Mouse (Mus musculus) midbrain, embryonic 14.5 days (tissue): ENCODE data around the gene Kcnj10. TPM values are rescaled to one million over a fixed set of nuclear protein-coding genes. Genes with fewer than 3 reads are reported as not detected.
A peak's percentile ranks its signal among the peaks of the same experiment; 100 is the strongest.

Experiments used
- ATAC-seq: fragments of 200-750 bp; cut with Nextera tagmentation; 2 replicates; pipeline ENCODE4 v1.8.0; 2017; ENCODE audit warnings: moderate number of reproducible peaks, moderate library complexity; ENCODE audit not compliant: low FRiP score, low TSS enrichment
- DNase-seq: peaks from one replicate; pipeline ENCODE4 v3.0.0-alpha.2; 2015
- H3K27ac ChIP-seq: fragments of 300-500 bp; sonication (generic); replicated peaks from 2 replicates; pipeline ENCODE4 v1.5.1; 2014; ENCODE audit warnings: mild to moderate bottlenecking, low read depth, low read length, moderate library complexity
- H3K27me3 ChIP-seq: fragments of 300-500 bp; sonication (generic); 2 replicates; pipeline ENCODE4 v1.6.1; 2014; ENCODE audit warnings: low read length, control low read depth, mixed read lengths; ENCODE audit not compliant: control insufficient read depth, insufficient read depth
- H3K36me3 ChIP-seq: fragments of 300-500 bp; sonication (generic); 2 replicates; pipeline ENCODE4 v1.6.1; 2014; ENCODE audit warnings: low read length, control low read depth; ENCODE audit not compliant: control insufficient read depth, insufficient read depth
- H3K4me1 ChIP-seq: fragments of 300-500 bp; sonication (generic); 2 replicates; pipeline ENCODE4 v1.6.1; 2014; ENCODE audit warnings: mild to moderate bottlenecking, antibody characterized with exemption, low read length, control low read depth; ENCODE audit not compliant: control insufficient read depth, insufficient read depth
- H3K4me2 ChIP-seq: fragments of 300-500 bp; sonication (generic); 2 replicates; pipeline ENCODE4 v1.6.1; 2014; ENCODE audit warnings: mild to moderate bottlenecking, low read length, moderate library complexity
- H3K4me3 ChIP-seq: fragments of 300-500 bp; sonication (generic); replicated peaks from 2 replicates; pipeline ENCODE4 v1.5.1; 2014; ENCODE audit warnings: low read depth, low read length
- H3K9ac ChIP-seq: fragments of 300-500 bp; sonication (generic); replicated peaks from 2 replicates; pipeline ENCODE4 v1.6.1; 2014; ENCODE audit warnings: mild to moderate bottlenecking, low read length, moderate library complexity
- H3K9me3 ChIP-seq: fragments of 300-500 bp; sonication (generic); 2 replicates; pipeline ENCODE4 v1.6.1; 2016; ENCODE audit warnings: low read length, control low read depth, mixed read lengths; ENCODE audit not compliant: control insufficient read depth
- WGBS: fragments of 180-500 bp; shearing (Covaris S2); extraction: QIAGEN DNeasy Blood & Tissue Kit; methylation state at CpG from one replicate; pipeline ENCODE4 v1.1.7; 2014; 5-methylcytosine and 5-hydroxymethylcytosine counted together
- polyA plus RNA-seq: library from polyadenylated mRNA; unstranded; fragments of >200 nt; fragmentation: Nextera tagmentation; extraction: Ambion mirVana; gene quantifications from 2 replicates; pipeline ENCODE4 v1.2.1, GENCODE M21; 2014

Kcnj10 gene
- polyA plus RNA-seq, 1 experiment from 2014 or later = 1.5 TPM

DNA sequence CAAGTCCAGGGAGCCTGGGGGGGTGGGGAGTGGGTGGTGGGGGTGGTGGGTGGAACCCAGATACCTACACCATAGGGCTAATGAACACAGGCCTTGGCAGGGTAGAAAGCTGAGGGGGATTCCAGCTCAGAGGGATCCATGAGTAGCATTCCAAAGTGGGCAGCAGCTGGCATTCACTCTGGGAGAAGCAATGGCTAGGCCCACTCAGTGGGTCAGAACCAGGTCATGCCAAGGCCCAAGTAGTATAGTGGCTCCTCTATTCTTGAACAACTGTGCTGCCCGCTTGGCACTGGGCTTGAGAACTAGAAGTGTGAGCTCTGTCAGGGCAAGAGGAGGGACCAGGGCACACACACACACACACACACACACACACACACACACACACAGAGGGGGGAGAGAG lies 32.6 kb upstream of the Kcnj10 start:
- Histone ChIP-seq H3K27me3 (no peaks in the 10 kb centered on the region), H3K9me3 (no peaks in the 10 kb centered on the region), H3K4me1 (peaks cover 23% of the 10 kb centered on the region), H3K4me3 (no peak overlapping the region), H3K4me2 (no peak overlapping the region), H3K36me3 (no peaks in the 10 kb centered on the region), H3K9ac (no peak overlapping the region), H3K27ac (no peak overlapping the region)
- ATAC-seq (no peak), DNase-seq (no peak)
- 90% methylated on average over 1 of the region's 1 CpGs for WGBS

DNA sequence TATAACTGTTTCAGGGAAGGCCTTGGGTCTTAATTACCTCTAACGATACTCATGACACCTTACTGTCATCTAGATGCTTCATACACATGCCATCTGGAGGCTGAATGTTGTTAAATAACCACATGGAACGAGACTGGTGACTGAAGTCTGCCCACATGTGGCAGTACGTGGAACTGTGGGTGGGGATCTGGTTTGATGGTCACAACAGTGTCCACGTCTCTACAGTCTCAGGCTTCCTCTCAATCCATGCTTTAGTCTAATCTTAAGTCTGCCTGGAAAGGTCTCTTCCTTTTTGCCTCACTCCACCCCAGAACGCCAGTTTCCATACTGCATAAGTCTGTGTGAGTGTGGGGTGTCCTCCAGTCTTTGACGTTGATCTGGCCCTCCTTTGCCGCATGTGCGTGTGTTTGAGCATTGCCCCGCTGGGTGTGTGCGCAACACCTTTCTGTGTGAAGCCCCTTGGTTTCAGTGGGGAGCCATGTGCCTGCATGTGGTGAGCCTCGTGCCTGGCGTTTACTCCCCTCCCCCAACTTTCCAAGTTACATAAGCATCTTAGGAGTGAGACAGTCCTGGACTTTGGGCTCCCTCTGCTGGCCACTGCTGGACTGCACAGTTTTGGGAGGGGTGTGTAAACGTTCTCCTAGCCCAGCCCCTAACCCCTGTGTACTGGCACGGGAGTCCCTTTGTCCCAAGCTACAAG lies 31.2 kb upstream of the Kcnj10 start:
- no peak overlapping the region; the same call in 1 of the 2 replicates for H3K9ac ChIP-seq
- DNase-seq = peak; percentile 97
- peaks cover 32% of the 10 kb centered on the region for H3K4me1 ChIP-seq
- no peaks in the 10 kb centered on the region for H3K27me3 ChIP-seq
- WGBS = 2% methylated on average over 14 of the region's 14 CpGs
- peak overlapping the region; percentile 63 for H3K4me2 ChIP-seq
- peak overlapping the region; percentile 27 for H3K4me3 ChIP-seq
- H3K9me3 ChIP-seq = no peaks in the 10 kb centered on the region
- peak overlapping the region; percentile 70 for H3K27ac ChIP-seq
- ATAC-seq = peak; percentile 77
- no peaks in the 10 kb centered on the region for H3K36me3 ChIP-seq

DNA sequence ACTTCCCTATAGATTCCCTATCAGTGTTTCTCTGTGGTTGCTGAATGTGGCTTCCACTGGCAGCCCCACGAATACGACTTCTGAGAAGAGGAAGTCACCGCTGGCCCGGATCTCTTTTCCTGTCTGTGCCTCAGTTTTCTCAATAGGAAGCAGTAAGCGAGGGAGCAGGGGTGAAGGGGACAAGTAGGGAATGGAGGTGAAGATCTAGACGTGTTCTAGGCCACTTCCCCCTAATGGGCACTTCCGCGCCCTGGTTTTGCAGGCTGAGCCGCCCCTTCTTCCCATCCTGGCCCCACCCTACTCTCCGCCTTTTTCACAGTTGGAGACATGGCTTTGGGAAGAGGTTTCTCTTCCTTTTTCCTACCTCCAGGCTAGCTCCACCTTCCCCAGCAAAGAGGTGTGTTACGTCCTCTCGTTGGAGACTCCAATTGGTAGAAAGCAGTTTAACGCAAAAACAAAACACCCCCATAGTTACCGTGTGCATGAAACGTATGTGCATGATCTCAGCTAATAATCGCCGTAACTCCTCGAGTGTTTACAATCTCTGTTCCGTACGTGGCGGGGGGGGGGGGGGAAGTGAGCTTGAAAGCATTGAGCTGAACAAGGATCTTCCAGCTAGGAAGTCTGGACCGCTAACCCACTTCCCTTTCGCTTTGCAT lies 29.6 kb upstream of the Kcnj10 start:
- no peak for ATAC-seq
- Histone ChIP-seq H3K36me3 (no peaks in the 10 kb centered on the region), H3K4me3 (peak overlapping the region; percentile 59), H3K27ac (0 out of 2 replicates have a peak overlapping the region, but pooled peaks have one; percentile 66), H3K9ac (no peak overlapping the region; the same call in 1 of the 2 replicates), H3K9me3 (no peaks in the 10 kb centered on the region), H3K27me3 (no peaks in the 10 kb centered on the region), H3K4me1 (peaks cover 32% of the 10 kb centered on the region), H3K4me2 (peak overlapping the region; percentile 76)
- DNase-seq = peak; percentile 59
- WGBS = 12% methylated on average over 23 of the region's 23 CpGs

DNA sequence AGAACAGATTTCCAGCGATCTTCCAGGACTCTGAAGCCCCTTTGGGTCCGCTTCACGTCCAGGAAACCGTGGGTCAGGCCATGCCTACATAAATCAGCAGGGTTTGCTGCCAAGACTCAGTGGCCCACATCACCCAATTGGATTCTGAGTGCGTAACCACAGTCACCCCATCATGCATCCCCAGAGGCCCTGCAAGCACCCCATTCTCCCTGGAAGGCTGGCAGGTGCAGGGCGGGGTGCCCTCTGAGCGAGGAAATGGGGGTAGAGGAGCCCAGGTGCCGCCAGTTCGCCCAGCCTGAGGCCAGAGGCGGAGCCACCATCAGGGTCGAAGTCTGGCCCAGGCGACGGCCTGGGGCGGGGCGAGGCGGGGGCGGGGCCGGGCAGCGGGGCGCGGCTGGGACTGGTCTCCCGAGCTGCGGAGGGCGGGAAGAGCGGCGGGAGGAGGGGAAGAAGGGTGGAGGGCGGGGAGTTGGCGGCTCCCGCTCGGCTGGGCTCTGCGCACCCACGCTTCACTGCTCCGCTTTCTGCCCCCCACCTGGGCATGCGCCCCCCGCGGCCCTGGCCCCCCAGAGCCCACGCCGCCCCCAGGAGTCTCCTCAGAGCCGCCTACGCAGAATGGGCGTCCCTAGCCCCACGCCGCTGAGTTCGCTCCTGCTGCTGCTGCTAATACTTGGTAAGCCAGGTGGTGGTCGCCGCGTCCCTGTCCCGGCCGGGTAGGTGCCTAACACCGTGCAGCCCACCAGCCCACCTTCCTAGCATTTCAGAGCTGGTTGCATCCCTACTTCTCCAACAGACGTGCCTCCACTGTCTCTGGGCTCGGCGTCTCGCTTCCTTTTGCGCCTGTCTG lies 28.9 kb upstream of the Kcnj10 start:
- H3K4me1 ChIP-seq = peaks cover 32% of the 10 kb centered on the region
- ATAC-seq = peak; percentile 65
- under 1% methylated on average over 49 of the region's 55 CpGs for WGBS
- no peaks in the 10 kb centered on the region for H3K27me3 ChIP-seq
- no peaks in the 10 kb centered on the region for H3K36me3 ChIP-seq
- peak overlapping the region; percentile 59 for H3K4me3 ChIP-seq
- peak; percentile 86 for DNase-seq
- peak overlapping the region; percentile 76 for H3K4me2 ChIP-seq
- peak overlapping the region; percentile 66; the same call in 1 of the 2 replicates for H3K27ac ChIP-seq
- H3K9ac ChIP-seq = peak overlapping the region; percentile 59
- H3K9me3 ChIP-seq = no peaks in the 10 kb centered on the region

DNA sequence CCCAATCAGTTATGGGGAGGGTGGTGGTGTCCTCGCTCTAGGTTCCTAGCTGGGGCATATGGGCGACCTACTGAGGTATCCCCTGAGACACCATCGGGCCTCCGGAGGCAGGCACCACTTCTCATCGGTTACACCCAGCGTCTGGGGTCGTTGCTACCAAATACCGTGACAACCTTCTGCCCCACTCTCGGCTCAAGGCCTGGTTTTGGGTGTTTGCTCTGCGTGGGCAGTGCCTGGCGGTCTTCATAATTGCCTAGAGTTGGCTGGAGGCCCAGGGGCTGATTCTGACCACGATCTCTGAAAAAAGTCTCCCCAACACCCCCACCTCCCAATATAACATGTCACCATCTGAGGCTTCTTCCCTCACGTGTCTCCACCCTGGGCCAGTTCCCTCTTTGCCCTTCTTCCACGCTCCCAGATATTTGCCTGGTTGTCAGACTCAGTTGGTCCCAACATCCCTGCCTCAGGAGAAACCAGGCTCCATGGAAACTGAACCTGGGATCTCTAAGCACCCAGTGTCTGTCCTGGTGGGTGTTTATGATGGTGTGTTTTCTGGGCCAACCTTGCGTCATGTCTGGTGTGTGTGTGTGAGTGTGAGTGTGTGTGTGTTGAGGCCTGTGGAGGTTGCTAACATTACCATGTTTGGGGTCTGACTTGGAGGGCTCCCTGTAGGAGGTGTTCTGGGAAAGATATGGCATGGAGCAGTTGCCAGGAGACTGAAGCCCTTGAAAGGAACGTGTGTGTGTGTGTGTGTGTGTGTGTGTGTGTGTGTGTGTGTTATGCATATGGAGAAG lies 28.0 kb upstream of the Kcnj10 start:
- DNase-seq = no peak
- no peak for ATAC-seq
- no peaks in the 10 kb centered on the region for H3K27me3 ChIP-seq
- 8% methylated on average over 16 of the region's 16 CpGs for WGBS
- 0 out of 2 replicates have a peak overlapping the region, but pooled peaks have one; percentile 8 for H3K27ac ChIP-seq
- peak overlapping the region; percentile 76 for H3K4me2 ChIP-seq
- peak overlapping the region; percentile 59 for H3K4me3 ChIP-seq
- H3K36me3 ChIP-seq = peaks cover 5% of the 10 kb centered on the region; the same call in 1 of the 2 replicates
- H3K9me3 ChIP-seq = no peaks in the 10 kb centered on the region
- H3K9ac ChIP-seq = peak overlapping the region; percentile 59
- H3K4me1 ChIP-seq = peaks cover 37% of the 10 kb centered on the region

DNA sequence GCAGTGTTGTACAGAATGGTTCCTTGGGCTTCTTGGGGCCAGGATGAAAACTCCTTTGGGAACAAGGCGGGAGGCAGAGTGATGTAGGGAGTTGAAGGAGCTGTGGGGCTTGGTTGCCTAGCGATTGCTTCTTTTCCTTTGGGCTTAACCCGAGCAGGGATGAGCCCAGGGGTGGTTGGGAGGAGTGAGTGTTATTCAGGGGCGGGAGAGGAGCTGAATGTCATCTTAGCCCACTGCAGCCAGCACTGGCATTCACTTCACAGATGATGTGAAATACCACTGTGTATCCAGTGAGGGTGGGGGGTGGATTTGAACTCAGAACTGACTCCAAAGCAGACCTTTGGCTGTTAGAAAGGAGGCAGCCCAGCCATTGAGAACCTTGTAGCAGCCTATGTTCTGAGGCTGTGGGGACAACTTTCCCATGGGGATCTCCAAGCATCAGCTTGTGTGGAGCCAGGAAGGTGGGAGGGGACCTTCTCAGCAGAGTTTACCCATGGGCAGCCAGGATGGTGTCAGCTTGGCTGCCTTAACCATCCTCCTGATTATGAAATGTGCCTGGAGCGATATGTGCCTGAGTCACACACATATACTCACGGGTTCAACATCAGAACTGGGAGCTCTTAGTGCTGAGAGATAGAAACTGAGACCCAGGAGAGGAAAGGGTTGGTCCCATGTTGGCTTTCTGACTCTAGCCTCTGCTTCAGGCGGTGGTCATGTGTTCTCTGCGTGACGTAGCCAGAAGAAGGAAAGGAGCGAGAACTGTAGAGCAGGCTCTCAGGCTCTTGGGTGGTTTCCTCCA lies 27.2 kb upstream of the Kcnj10 start:
- Histone ChIP-seq H3K9ac (0 out of 2 replicates have a peak overlapping the region, but pooled peaks have one; percentile 6), H3K36me3 (peaks cover 12% of the 10 kb centered on the region; the same call in 1 of the 2 replicates), H3K4me1 (peaks cover 39% of the 10 kb centered on the region), H3K4me3 (peak overlapping the region; percentile 59; the same call in 1 of the 2 replicates), H3K27me3 (no peaks in the 10 kb centered on the region), H3K9me3 (no peaks in the 10 kb centered on the region), H3K4me2 (peak overlapping the region; percentile 76), H3K27ac (peak overlapping the region; percentile 67)
- ATAC-seq = no peak
- 53% methylated on average over 10 of the region's 10 CpGs for WGBS
- DNase-seq = no peak

DNA sequence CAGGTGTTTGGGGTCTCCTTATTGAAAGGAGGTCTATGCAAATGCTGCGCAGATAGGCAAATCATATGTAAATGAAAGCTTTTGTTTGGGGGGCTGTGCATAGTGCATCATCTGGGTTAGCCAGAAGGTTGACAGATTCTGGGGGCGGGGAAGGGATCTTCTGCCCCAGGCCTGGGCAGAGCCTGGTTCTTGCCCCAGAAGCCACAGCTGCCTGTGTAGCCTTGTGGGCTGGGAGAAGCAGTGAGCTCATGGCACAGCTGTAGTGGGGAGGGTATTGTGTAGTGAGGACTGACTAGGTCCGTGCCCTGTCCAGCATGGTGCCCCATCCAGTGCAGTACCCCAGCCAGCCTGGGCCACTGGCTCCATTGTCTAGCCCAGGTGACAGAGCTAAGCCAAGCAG lies 26.1 kb upstream of the Kcnj10 start:
- DNase-seq (peak; percentile 65), ATAC-seq (peak; percentile 37)
- peak overlapping the region; percentile 78 for H3K27ac ChIP-seq
- H3K27me3 ChIP-seq = no peaks in the 10 kb centered on the region
- H3K9ac ChIP-seq = no peak overlapping the region
- 24% methylated on average over 3 of the region's 3 CpGs for WGBS
- H3K36me3 ChIP-seq = peaks cover 12% of the 10 kb centered on the region; the same call in 1 of the 2 replicates
- H3K4me1 ChIP-seq = peaks cover 36% of the 10 kb centered on the region
- H3K4me3 ChIP-seq = no peak overlapping the region
- no peaks in the 10 kb centered on the region for H3K9me3 ChIP-seq
- H3K4me2 ChIP-seq = peak overlapping the region; percentile 33
